Mouse (Mus musculus): Measurements from ENCODE around the gene Wdr18. TPM values are rescaled to one million over a fixed set of nuclear protein-coding genes. Genes with fewer than 3 reads are reported as not detected.

Gene Wdr18
- polyA plus RNA-seq, 1 experiment: 23.8 TPM

GRCm38 (mm10) chr10:80017361-80017760 lies 57.4 kb downstream of the Wdr18 start:
- TF ChIP-seq FLI1 (IDR thresholded peaks at IDR 0.05; ENCODE audit: low read length): no peak
- no peak for TF ChIP-seq GATA1 (IDR thresholded peaks at IDR 0.05; ENCODE audit: borderline replicate concordance, low read length)
- H3K27me3 ChIP-seq (replicated peaks): no peaks in the 10 kb centered on the region
- peaks cover 90% of the 10 kb centered on the region for H3K36me3 ChIP-seq (replicated peaks; ENCODE audit: low read length)
- peak overlapping the region; percentile 97 for H3K4me3 ChIP-seq (replicated peaks)
- no peaks in the 10 kb centered on the region for H3K9me3 ChIP-seq
- H3K4me1 ChIP-seq: peaks cover 87% of the 10 kb centered on the region

- no peaks in the 10 kb centered on the region for H3K9me3 ChIP-seq
- peaks cover 90% of the 10 kb centered on the region for H3K36me3 ChIP-seq (replicated peaks; ENCODE audit: low read length)
- TF ChIP-seq GATA1 (IDR thresholded peaks at IDR 0.05; ENCODE audit: borderline replicate concordance, low read length): no peak
- no peak for TF ChIP-seq FLI1 (IDR thresholded peaks at IDR 0.05; ENCODE audit: low read length)
- H3K4me3 ChIP-seq (replicated peaks): peak overlapping the region; percentile 97
- H3K4me1 ChIP-seq: peaks cover 90% of the 10 kb centered on the region
- no peaks in the 10 kb centered on the region for H3K27me3 ChIP-seq (replicated peaks)
Observed at GRCm38 (mm10) chr10:80017771-80018170, 57.8 kb downstream of the Wdr18 start.

- peaks cover 90% of the 10 kb centered on the region for H3K36me3 ChIP-seq (replicated peaks; ENCODE audit: low read length)
- TF ChIP-seq FLI1 (IDR thresholded peaks at IDR 0.05; ENCODE audit: low read length) (no peak), GATA1 (IDR thresholded peaks at IDR 0.05; ENCODE audit: borderline replicate concordance, low read length) (no peak)
- H3K9me3 ChIP-seq: no peaks in the 10 kb centered on the region
- H3K4me3 ChIP-seq (replicated peaks): peak overlapping the region; percentile 92
- H3K27me3 ChIP-seq (replicated peaks): no peaks in the 10 kb centered on the region
- H3K4me1 ChIP-seq: peaks cover 92% of the 10 kb centered on the region
Observed at GRCm38 (mm10) chr10:80018739-80019297, 58.9 kb downstream of the Wdr18 start.

- TF ChIP-seq GATA1 (IDR thresholded peaks at IDR 0.05; ENCODE audit: borderline replicate concordance, low read length) (no peak), FLI1 (IDR thresholded peaks at IDR 0.05; ENCODE audit: low read length) (no peak)
- Histone ChIP-seq H3K4me1 (peaks cover 92% of the 10 kb centered on the region), H3K27me3 (replicated peaks) (no peaks in the 10 kb centered on the region), H3K4me3 (replicated peaks) (peak overlapping the region; percentile 92), H3K9me3 (no peaks in the 10 kb centered on the region), H3K36me3 (replicated peaks; ENCODE audit: low read length) (peaks cover 90% of the 10 kb centered on the region)
Observed at GRCm38 (mm10) chr10:80019471-80020131, 59.6 kb downstream of the Wdr18 start.

Other genes with a start within 250 kb of the Wdr18 start
- 1.5 and 1.8 TPM in 2 replicates for gene Hcn2, start 243.5 kb upstream of the Wdr18 start, polyA plus RNA-seq (2012; ENCODE audit: insufficient read depth, low replicate concordance)
- gene Polrmt, start 213.6 kb upstream of the Wdr18 start, polyA plus RNA-seq (2012; ENCODE audit: insufficient read depth, low replicate concordance): 11.1 and 25.3 TPM in 2 replicates
- gene Fgf22, start 205.1 kb upstream of the Wdr18 start, polyA plus RNA-seq (2012; ENCODE audit: insufficient read depth, low replicate concordance): not detected in 2 replicates
- gene Rnf126, start 193.2 kb upstream of the Wdr18 start, polyA plus RNA-seq (2012; ENCODE audit: insufficient read depth, low replicate concordance): 302 and 542 TPM in 2 replicates
- 1.6 TPM in 1 of 2 replicates, not detected in the other for gene Fstl3, start 182.9 kb upstream of the Wdr18 start, polyA plus RNA-seq (2012; ENCODE audit: insufficient read depth, low replicate concordance)
- 0.70 TPM in 1 of 2 replicates, not detected in the other for gene Prss57, start 169.2 kb upstream of the Wdr18 start, polyA plus RNA-seq (2012; ENCODE audit: insufficient read depth, low replicate concordance)
- gene Palm, start 166.6 kb upstream of the Wdr18 start, polyA plus RNA-seq (2012; ENCODE audit: insufficient read depth, low replicate concordance): 39.0 and 54.6 TPM in 2 replicates
- gene Misp, start 139.2 kb upstream of the Wdr18 start, polyA plus RNA-seq (2012; ENCODE audit: insufficient read depth, low replicate concordance): 1.5 and 2.5 TPM in 2 replicates
- gene Ptbp1, start 105.7 kb upstream of the Wdr18 start, polyA plus RNA-seq (2012; ENCODE audit: insufficient read depth, low replicate concordance): 849 and 1,831 TPM in 2 replicates
- gene Prtn3, start 85.7 kb upstream of the Wdr18 start, polyA plus RNA-seq (2012; ENCODE audit: insufficient read depth, low replicate concordance): 96.7 and 434 TPM in 2 replicates
- gene Plppr3, start 85.5 kb upstream of the Wdr18 start, polyA plus RNA-seq (2012; ENCODE audit: insufficient read depth, low replicate concordance): 0.80 and 16.9 TPM in 2 replicates
- 5.6 and 23.2 TPM in 2 replicates for gene Elane, start 73.9 kb upstream of the Wdr18 start, polyA plus RNA-seq (2012; ENCODE audit: insufficient read depth, low replicate concordance)
- not detected in 2 replicates for gene Cfd, start 69.3 kb upstream of the Wdr18 start, polyA plus RNA-seq (2012; ENCODE audit: insufficient read depth, low replicate concordance)
- 32.2 and 85.7 TPM in 2 replicates for gene Med16, start 51.2 kb upstream of the Wdr18 start, polyA plus RNA-seq (2012; ENCODE audit: insufficient read depth, low replicate concordance)
- not detected in 2 replicates for gene Gm26602, start 49.3 kb upstream of the Wdr18 start, polyA plus RNA-seq (2012; ENCODE audit: insufficient read depth, low replicate concordance)
- gene Kiss1r, start 43.2 kb upstream of the Wdr18 start, polyA plus RNA-seq (2012; ENCODE audit: insufficient read depth, low replicate concordance): 2.7 and 4.5 TPM in 2 replicates
- 418 and 597 TPM in 2 replicates for gene R3hdm4, start 38.9 kb upstream of the Wdr18 start, polyA plus RNA-seq (2012; ENCODE audit: insufficient read depth, low replicate concordance)
- 89.7 and 142 TPM in 2 replicates for gene Arid3a, start 33.1 kb upstream of the Wdr18 start, polyA plus RNA-seq (2012; ENCODE audit: insufficient read depth, low replicate concordance)
- gene Grin3b, start 10.6 kb downstream of the Wdr18 start, polyA plus RNA-seq (2012; ENCODE audit: insufficient read depth, low replicate concordance): not detected in 2 replicates
- 293 and 686 TPM in 2 replicates for gene Tmem259, start 24.2 kb downstream of the Wdr18 start, polyA plus RNA-seq (2012; ENCODE audit: insufficient read depth, low replicate concordance)
- 1,011 and 1,303 TPM in 2 replicates for gene Cnn2, start 28.4 kb downstream of the Wdr18 start, polyA plus RNA-seq (2012; ENCODE audit: insufficient read depth, low replicate concordance)
- gene Abca7, start 36.3 kb downstream of the Wdr18 start, polyA plus RNA-seq (2012; ENCODE audit: insufficient read depth, low replicate concordance): 47.4 and 62.2 TPM in 2 replicates
- gene Arhgap45, start 56.5 kb downstream of the Wdr18 start, polyA plus RNA-seq (2012; ENCODE audit: insufficient read depth, low replicate concordance): 375 and 477 TPM in 2 replicates
- gene Polr2e, start 79.6 kb downstream of the Wdr18 start, polyA plus RNA-seq (2012; ENCODE audit: insufficient read depth, low replicate concordance): 147 and 260 TPM in 2 replicates
- 3,942 and 9,172 TPM in 2 replicates for gene Gpx4, start 87.0 kb downstream of the Wdr18 start, polyA plus RNA-seq (2012; ENCODE audit: insufficient read depth, low replicate concordance)
- gene Sbno2, start 145.4 kb downstream of the Wdr18 start, polyA plus RNA-seq (2012; ENCODE audit: insufficient read depth, low replicate concordance): 151 and 347 TPM in 2 replicates
- 153 and 200 TPM in 2 replicates for gene Stk11, start 155.7 kb downstream of the Wdr18 start, polyA plus RNA-seq (2012; ENCODE audit: insufficient read depth, low replicate concordance)
- gene Atp5d, start 178.5 kb downstream of the Wdr18 start, polyA plus RNA-seq (2012; ENCODE audit: insufficient read depth, low replicate concordance): 1,192 and 1,533 TPM in 2 replicates
- gene Cbarp, start 180.7 kb downstream of the Wdr18 start, polyA plus RNA-seq (2012; ENCODE audit: insufficient read depth, low replicate concordance): 4.8 and 11.7 TPM in 2 replicates
- gene Midn, start 188.1 kb downstream of the Wdr18 start, polyA plus RNA-seq (2012; ENCODE audit: insufficient read depth, low replicate concordance): 171 and 203 TPM in 2 replicates
- 27.7 and 39.5 TPM in 2 replicates for gene Cirbp, start 205.8 kb downstream of the Wdr18 start, polyA plus RNA-seq (2012; ENCODE audit: insufficient read depth, low replicate concordance)
- gene 1600002K03Rik, start 212.8 kb downstream of the Wdr18 start, polyA plus RNA-seq (2012; ENCODE audit: insufficient read depth, low replicate concordance): 3.0 and 7.7 TPM in 2 replicates
- gene Efna2, start 219.3 kb downstream of the Wdr18 start, polyA plus RNA-seq (2012; ENCODE audit: insufficient read depth, low replicate concordance): 0.79 and 1.6 TPM in 2 replicates